Mouse (Mus musculus) bone marrow macrophage, adult 2 months (primary cell): ENCODE data around the gene Atxn7l3.

Experiments used
- CTCF ChIP-seq: IDR thresholded peaks from 2 replicates; pipeline ENCODE4 v1.5.1; 2012; ENCODE audit warnings: low read depth, mild to moderate bottlenecking, low read length, moderate library complexity
- POLR2A ChIP-seq: IDR thresholded peaks from 2 replicates; pipeline ENCODE4 v1.6.1; 2012; ENCODE audit warnings: mild to moderate bottlenecking, low read depth, low read length, borderline replicate concordance

DNA sequence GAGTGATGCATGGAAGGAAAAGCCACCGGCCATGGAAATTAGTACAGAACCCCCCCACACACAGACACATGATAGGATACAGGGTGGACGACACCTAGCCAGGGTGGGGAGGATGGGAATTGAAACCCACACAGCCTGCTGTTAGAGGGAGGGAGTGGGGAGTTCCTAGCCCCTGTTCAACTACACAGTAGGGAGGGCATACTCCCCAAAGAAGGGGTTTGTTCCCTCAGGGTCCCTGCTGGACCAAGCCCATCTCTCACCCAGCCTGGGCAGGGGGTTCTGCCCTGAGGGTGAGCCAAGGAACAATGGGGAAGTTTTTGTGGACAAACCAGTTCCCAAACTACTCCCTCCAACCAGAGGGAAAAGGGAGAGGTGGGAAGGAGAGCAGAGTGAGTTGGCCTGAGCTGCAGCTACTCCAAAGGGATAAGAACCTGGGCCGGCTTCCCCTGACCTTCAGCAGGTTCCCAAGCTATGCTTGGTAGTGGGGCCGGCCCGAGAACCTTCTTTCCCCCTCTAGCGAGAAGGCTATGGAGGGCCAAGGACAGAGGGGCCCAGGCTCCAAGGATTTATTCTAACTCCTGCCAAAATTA lies 6.8 kb downstream of the Atxn7l3 start:
- TF ChIP-seq POLR2A (no peak), CTCF (no peak)
